Mouse (Mus musculus): ENCODE results near the gene Svopl.

The Svopl gene

GRCm38 (mm10) chr6:38046838-38047237, at the start of gene Svopl:
Gene Svopl (minus strand): TSS chr6:38046996.
- no peak for DNase-seq (ENCODE audit: low spot score)

- no peak for DNase-seq (ENCODE audit: low spot score)
Observed at GRCm38 (mm10) chr6:38094701-38095100, 47.9 kb upstream of the Svopl start.

GRCm38 (mm10) chr6:38092539-38092938, 45.7 kb upstream of the Svopl start:
- no peak for DNase-seq (ENCODE audit: low spot score)

- DNase-seq (ENCODE audit: low spot score) = no peak
Observed at GRCm38 (mm10) chr6:38087242-38088026, 40.6 kb upstream of the Svopl start.

DNA sequence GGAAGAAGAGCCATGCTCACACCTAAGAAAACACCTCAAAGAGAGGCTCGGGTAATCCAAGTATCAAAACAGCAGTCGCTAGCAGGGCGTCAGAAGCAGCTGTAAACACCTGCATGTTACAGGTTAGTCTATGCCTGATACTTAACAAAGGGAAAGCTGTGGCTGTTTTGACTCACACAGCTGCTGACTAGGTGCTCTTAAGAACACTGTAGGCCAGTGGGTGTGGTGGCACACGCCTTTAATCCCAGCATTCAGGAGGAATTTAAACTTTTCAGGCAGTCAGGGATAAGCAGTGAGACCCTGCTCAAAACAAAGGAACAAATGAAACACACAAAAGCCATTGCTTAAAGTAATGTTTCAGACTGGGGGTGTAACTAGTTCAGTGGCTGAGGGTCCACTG, 36.4 kb upstream of the Svopl start:
- DNase-seq (ENCODE audit: low spot score) = no peak

GRCm38 (mm10) chr6:38081727-38082341, 35.0 kb upstream of the Svopl start:
- no peak for DNase-seq (ENCODE audit: low spot score)

- no peak for DNase-seq (ENCODE audit: low spot score)
Observed at GRCm38 (mm10) chr6:38080364-38080763, 33.6 kb upstream of the Svopl start.

- DNase-seq (ENCODE audit: low spot score) = no peak
Observed at GRCm38 (mm10) chr6:38073592-38073991, 26.8 kb upstream of the Svopl start.

DNA sequence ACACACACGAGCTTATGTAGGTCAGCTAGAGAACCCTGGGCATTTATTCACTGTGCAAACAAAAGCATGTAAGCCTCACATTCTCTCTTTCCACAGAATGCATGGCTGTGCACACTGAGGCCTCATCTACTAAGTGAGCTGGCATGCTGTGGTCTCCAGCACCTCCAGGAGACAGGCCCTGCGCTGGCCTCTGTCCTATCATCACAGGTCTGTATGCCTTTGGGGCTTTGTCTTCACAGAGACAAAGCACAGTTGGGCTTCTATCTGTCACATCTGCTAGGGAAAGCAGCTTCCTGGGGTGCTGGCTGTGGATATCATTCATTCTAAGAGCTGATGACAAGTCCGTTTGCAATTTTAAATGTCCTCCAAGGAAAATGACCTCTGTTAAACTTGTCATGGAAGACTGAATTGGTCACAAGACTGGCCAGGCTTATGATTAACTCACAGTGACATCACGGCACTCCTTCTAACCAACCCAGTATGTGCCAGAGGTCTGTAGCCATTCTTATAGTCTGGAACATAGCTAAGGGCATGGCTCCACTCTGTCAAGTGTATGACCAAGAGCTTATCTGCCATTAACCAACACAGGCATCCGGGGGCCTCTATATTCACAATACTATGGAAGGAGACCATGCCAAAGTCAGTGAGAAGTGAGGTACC, 25.5 kb upstream of the Svopl start:
- DNase-seq (ENCODE audit: low spot score) = no peak

GRCm38 (mm10) chr6:38071256-38071655, 24.5 kb upstream of the Svopl start:
- DNase-seq (ENCODE audit: low spot score) = no peak

DNA sequence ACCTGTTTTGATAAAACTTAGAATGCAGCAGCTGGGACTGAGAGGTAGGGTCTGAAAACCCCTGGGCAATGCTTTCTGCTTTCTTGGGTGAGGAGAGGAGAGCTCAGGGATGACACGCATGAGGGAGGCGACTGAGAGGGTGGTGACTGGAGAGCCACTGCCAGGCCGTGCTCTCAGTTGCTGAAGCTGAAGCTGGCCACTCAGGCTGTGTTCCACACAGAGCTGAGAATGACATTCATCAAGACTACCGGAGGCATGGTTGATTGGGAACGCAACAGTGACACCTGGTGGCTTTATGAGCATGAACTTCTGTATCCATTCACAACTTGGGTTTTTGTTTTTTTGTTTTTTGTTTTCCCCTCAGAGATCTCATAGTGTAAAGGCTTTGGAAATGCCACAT, 19.4 kb upstream of the Svopl start:
- peak; percentile 26 for DNase-seq (ENCODE audit: low spot score)

DNA sequence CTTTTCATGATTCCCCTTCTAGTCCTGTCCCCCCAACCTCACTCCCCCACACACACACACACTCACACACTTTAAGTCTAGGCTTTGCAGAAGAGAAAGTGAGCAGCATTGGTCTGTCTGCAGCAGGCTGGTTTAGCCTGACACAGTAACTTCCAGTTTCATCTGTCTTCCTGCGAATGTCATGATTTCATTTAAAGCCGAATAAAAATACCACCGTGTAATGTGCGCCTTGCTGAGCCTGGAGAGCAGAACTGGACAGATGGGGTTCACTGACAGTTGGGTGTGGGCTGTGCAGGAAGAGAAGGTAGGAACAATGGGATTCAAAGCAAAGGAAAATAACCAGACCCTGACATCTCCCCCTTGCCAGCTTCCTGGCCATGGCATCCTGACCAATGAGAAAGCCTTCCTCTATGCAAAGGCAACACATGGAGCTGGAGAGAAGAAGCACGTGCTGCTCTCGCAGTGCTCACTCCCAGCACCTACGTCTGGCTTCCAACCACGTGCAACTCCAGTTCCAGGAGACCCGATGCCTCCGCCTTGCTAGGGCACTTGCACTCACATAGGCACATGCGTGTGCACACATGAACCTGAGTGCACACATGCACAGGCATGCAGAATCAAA, 18.8 kb upstream of the Svopl start:
- no peak for DNase-seq (ENCODE audit: low spot score)

- no peak for DNase-seq (ENCODE audit: low spot score)
Observed at GRCm38 (mm10) chr6:38065122-38065500, 18.3 kb upstream of the Svopl start.

DNA sequence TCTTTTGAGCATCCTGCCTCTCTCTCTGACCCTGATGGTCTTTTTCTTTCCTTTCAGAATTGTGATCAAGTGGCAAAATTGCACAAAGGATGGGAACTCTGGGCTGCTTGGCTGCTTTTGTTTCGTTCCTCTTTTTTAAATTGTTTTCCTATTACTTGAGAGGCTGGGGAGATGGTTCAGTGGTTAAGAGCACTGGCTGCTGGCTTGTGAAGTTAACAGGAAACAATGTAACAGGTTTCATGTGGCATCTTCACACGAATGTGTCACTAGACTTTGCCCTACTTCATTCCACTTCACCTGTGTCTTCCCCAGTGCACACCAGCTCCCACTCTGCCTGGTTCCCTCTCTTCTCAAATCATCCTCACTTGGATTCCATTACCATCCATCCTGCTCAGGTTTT, 17.8 kb upstream of the Svopl start:
- no peak for DNase-seq (ENCODE audit: low spot score)

DNA sequence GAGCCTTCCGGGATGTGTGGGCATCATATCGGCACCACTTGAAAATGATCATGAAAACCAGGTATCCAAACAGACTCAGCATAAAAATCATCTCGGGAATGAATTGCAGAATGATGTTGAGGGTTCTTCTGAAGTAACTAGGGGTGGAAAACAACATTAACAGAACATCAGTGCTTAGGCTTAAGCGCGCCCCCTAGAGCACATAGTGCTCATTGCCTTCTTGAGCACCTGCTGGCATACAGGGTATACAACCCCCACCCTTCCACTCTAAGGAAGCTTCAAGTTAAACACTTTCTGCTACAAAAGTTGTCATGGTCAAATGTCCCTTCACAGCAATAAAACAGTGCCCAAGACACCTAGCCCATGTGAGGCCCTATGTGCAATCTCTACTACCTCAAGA, 12.0 kb upstream of the Svopl start:
- DNase-seq (ENCODE audit: low spot score) = no peak

DNA sequence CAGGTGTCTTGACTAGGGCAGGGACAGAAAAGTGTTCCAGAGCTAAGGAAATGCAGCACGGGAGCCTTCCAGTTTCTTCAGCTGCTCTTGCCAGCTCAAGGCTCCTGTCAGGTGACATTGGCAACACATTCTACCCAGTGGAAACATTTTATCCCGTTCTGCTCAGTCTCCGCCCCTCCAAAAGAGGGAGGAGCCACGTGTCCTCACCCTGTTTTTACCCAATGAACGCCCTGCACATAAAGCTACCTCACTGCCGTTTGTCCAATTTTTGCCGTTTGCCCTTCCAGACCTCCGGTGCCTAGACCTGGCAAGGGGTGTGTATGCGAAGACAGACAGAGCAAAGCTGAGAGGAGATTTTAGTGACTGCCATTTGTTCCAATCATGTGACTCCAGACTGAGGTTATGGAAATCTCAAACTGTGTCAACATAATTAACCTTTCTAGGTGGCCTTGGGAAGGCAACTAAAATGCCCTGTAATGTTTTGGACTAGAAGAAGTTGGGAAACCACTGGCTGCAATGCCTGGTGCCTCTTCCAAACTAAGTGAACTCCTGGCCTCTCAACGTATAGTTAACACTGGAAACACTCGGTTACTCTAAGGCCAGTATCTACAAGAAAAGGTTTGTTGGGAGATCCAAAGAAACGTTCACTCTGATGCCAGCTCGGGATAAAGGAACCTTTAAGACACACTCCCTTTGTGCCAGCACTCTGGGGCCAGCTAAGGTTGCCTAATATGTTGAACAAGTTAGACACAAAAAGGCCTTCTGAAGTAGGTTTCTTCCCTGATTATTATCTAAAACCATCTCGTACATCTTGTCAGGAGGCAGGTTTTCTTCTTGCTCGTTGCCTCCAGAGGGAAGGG, 8.9 kb upstream of the Svopl start:
- no peak for DNase-seq (ENCODE audit: low spot score)

- DNase-seq (ENCODE audit: low spot score) = no peak
Observed at GRCm38 (mm10) chr6:38049601-38050000, 2.8 kb upstream of the Svopl start.

DNA sequence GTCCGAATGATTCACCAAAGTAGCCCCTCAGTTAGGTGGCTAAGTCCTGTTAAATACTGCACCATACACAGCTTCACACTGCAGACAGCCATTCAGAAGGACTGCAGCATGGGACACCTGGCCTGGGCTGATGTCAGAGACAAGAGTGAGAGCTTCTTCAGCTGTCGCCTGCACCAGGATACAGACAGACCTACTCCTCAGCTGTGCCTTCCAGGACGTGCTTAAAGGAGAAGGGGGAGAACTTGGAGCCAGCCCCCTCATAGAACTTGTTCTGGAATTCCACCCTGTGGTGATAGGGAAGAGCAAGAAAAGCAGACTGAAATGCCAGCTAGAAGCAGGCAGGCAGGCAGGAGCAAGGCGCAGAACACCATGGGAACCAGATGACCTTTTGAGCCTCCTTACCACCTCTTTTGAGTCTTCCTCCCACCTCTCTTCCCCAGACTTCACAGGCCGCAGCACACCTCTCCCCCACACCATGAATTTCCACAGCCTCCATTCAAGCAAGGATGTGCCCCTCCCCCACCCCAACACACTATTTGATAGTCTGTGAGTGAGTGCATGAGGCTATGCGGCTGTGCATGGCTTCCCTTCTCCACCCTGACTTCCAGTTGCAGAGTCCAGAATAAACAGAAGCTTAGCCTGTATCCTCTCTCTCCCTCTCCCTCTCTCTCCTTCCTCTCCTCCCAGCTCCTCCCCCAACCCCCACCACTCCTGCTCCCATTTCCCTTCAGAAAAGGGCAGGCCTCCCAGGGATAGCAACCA, 2.2 kb upstream of the Svopl start:
- no peak for DNase-seq (ENCODE audit: low spot score)

DNA sequence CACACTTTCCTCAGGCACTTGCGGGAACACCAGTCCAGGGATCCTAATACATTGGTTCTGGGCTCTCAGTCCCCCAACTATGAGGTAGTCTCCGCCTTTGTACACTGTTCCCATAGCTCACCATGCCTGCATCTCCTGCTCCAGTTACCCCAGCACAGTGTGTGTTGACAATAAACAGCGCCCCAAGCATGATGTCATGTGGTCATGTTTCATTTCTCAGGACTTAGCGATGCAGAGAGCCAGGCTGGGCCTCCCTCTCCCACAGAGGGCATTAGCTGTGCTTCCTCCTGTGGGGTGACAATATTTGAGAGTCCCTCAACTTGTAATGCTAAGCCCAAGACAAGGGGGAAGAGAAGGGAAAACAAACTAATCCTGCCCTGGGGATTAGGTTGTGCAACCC, 1.2 kb upstream of the Svopl start:
- no peak for DNase-seq (ENCODE audit: low spot score)

DNA sequence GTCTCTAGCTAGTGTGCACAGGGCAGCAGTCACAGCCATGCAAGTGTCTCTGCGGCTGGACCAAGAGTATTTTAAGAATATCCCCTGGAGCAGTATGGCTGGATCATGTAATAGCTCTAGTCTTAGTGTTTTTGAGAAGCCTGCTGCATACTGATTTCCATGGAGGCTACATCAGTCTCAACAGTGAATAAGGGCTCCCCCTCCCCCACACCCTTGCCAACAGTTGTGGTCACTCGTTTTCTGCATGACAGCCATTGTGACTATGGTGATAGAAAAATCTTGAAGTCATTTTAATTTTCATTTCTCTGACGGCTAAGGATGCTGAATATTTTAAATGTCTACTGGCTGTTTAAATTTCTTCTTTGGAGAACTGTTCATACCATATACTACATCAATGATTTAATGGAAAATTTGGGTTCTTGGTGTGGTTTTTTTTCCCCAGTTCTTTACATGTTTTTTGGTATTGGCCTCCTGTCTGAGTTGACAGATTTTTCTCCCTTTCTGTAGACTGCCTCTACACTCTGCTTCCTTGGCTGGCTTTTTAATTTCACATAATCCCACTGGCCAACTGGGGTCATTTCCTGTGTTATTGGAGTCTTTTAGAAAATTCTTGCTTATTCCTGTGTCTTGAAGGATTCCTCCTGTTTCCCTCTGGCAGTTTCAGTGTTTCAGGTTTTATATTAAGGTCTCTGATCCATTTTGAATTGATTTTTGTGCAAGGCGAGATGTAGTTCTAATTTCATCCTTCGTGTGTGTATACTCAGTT, 13.8 kb downstream of the Svopl start:
- DNase-seq (ENCODE audit: low spot score) = no peak
